Mouse (Mus musculus) neural tube, embryonic 14.5 days (tissue): ENCODE measurements around the gene D5Ertd579e. TPM values are rescaled to one million over a fixed set of nuclear protein-coding genes. Genes with fewer than 3 reads are reported as not detected.

Experiments used
- ATAC-seq: fragments of 200-750 bp; cut with Nextera tagmentation; 2 replicates; pipeline ENCODE4 v1.8.0; 2017; ENCODE audit warnings: low read depth, mild to moderate bottlenecking, moderate TSS enrichment, moderate library complexity
- H3K27ac ChIP-seq: fragments of 300-500 bp; sonication (generic); 2 replicates; pipeline ENCODE4 v1.5.1; 2014; ENCODE audit warnings: low read depth, mild to moderate bottlenecking, control low read depth, low read length, moderate library complexity, mixed read lengths
- H3K27me3 ChIP-seq: fragments of 300-500 bp; sonication (generic); 2 replicates; pipeline ENCODE4 v1.6.1; 2014; ENCODE audit warnings: low read length; ENCODE audit not compliant: control insufficient read depth, insufficient read depth
- H3K36me3 ChIP-seq: fragments of 300-500 bp; sonication (generic); 2 replicates; pipeline ENCODE4 v1.6.1; 2014; ENCODE audit warnings: low read length, mixed read lengths; ENCODE audit not compliant: control insufficient read depth, insufficient read depth
- H3K4me1 ChIP-seq: fragments of 300-500 bp; sonication (generic); 2 replicates; pipeline ENCODE4 v1.6.1; 2014; ENCODE audit warnings: low read length; ENCODE audit not compliant: control insufficient read depth, insufficient read depth
- H3K4me2 ChIP-seq: fragments of 300-500 bp; sonication (generic); 2 replicates; pipeline ENCODE4 v1.6.1; 2014; ENCODE audit warnings: mild to moderate bottlenecking, low read depth, low read length, control low read depth
- H3K4me3 ChIP-seq: fragments of 300-500 bp; sonication (generic); 2 replicates; pipeline ENCODE4 v1.5.1; 2014; ENCODE audit warnings: low read depth, low read length, control low read depth, mixed read lengths
- H3K9ac ChIP-seq: fragments of 300-500 bp; sonication (generic); replicated peaks from 2 replicates; pipeline ENCODE4 v1.6.1; 2014; ENCODE audit warnings: low read depth, mild to moderate bottlenecking, control low read depth, low read length, mixed read lengths
- H3K9me3 ChIP-seq: fragments of 300-500 bp; sonication (generic); 2 replicates; pipeline ENCODE4 v1.6.1; 2016; ENCODE audit warnings: low read length; ENCODE audit not compliant: control insufficient read depth
- whole genome bisulfite sequencing: fragments of 180-500 bp; shearing (Covaris S2); extraction: QIAGEN DNeasy Blood & Tissue Kit; methylation state at CpG from one replicate; pipeline ENCODE4 v1.1.7; 2014; 5-methylcytosine and 5-hydroxymethylcytosine counted together
- polyA plus RNA-seq: library from polyadenylated mRNA; unstranded; fragments of >200 nt; fragmentation: Nextera tagmentation; extraction: Ambion mirVana; gene quantifications from 2 replicates; pipeline ENCODE4 v1.2.1, GENCODE M21; 2014

Gene D5Ertd579e
- polyA plus RNA-seq, 1 experiment from 2014 or later = 46.8 TPM

- 75% methylated on average over 7 of the region's 7 CpGs for WGBS
- Histone ChIP-seq H3K4me1 (no peaks in the 10 kb centered on the region), H3K36me3 (no peaks in the 10 kb centered on the region), H3K9me3 (no peaks in the 10 kb centered on the region), H3K4me2 (no peak overlapping the region), H3K27me3 (no peaks in the 10 kb centered on the region), H3K27ac (no peak overlapping the region), H3K9ac (no peak overlapping the region), H3K4me3 (no peak overlapping the region)
- no peak for ATAC-seq
Observed at GRCm38 (mm10) chr5:36724274-36724673, 28.4 kb upstream of the D5Ertd579e start.

GRCm38 (mm10) chr5:36723356-36723755, 27.5 kb upstream of the D5Ertd579e start:
- H3K4me3 ChIP-seq = no peak overlapping the region
- no peak for ATAC-seq
- 70% methylated on average over 9 of the region's 9 CpGs for WGBS
- no peaks in the 10 kb centered on the region for H3K9me3 ChIP-seq
- H3K9ac ChIP-seq = no peak overlapping the region
- no peaks in the 10 kb centered on the region for H3K27me3 ChIP-seq
- no peak overlapping the region for H3K4me2 ChIP-seq
- H3K27ac ChIP-seq = no peak overlapping the region
- H3K36me3 ChIP-seq = no peaks in the 10 kb centered on the region
- H3K4me1 ChIP-seq = no peaks in the 10 kb centered on the region

GRCm38 (mm10) chr5:36722415-36722856, 26.6 kb upstream of the D5Ertd579e start:
- Histone ChIP-seq H3K9ac (no peak overlapping the region), H3K36me3 (no peaks in the 10 kb centered on the region), H3K27ac (no peak overlapping the region), H3K27me3 (no peaks in the 10 kb centered on the region), H3K4me3 (no peak overlapping the region), H3K4me2 (no peak overlapping the region), H3K9me3 (no peaks in the 10 kb centered on the region), H3K4me1 (no peaks in the 10 kb centered on the region)
- 85% methylated on average over 6 of the region's 6 CpGs for WGBS
- ATAC-seq = no peak

- ATAC-seq = no peak
- Histone ChIP-seq H3K9ac (no peak overlapping the region), H3K4me2 (no peak overlapping the region), H3K27me3 (no peaks in the 10 kb centered on the region), H3K4me3 (no peak overlapping the region), H3K9me3 (no peaks in the 10 kb centered on the region), H3K27ac (no peak overlapping the region), H3K4me1 (no peaks in the 10 kb centered on the region), H3K36me3 (no peaks in the 10 kb centered on the region)
- 74% methylated on average over 5 of the region's 5 CpGs for WGBS
Observed at GRCm38 (mm10) chr5:36720710-36721375, 25.0 kb upstream of the D5Ertd579e start.

- Histone ChIP-seq H3K9ac (no peak overlapping the region), H3K4me3 (no peak overlapping the region), H3K9me3 (no peaks in the 10 kb centered on the region), H3K4me2 (no peak overlapping the region), H3K36me3 (no peaks in the 10 kb centered on the region), H3K4me1 (no peaks in the 10 kb centered on the region), H3K27me3 (no peaks in the 10 kb centered on the region), H3K27ac (no peak overlapping the region)
- 89% methylated on average over 5 of the region's 5 CpGs for WGBS
- no peak for ATAC-seq
Observed at GRCm38 (mm10) chr5:36720219-36720618, 24.4 kb upstream of the D5Ertd579e start.

- Histone ChIP-seq H3K4me3 (no peak overlapping the region), H3K4me2 (no peak overlapping the region), H3K27ac (no peak overlapping the region), H3K4me1 (no peaks in the 10 kb centered on the region), H3K36me3 (no peaks in the 10 kb centered on the region), H3K9me3 (no peaks in the 10 kb centered on the region), H3K9ac (no peak overlapping the region), H3K27me3 (no peaks in the 10 kb centered on the region)
- 87% methylated on average over 3 of the region's 3 CpGs for WGBS
- ATAC-seq = no peak
Observed at GRCm38 (mm10) chr5:36719601-36720000, 23.8 kb upstream of the D5Ertd579e start.

GRCm38 (mm10) chr5:36719135-36719534, 23.3 kb upstream of the D5Ertd579e start:
- Histone ChIP-seq H3K9me3 (no peaks in the 10 kb centered on the region), H3K27ac (no peak overlapping the region), H3K27me3 (no peaks in the 10 kb centered on the region), H3K4me1 (no peaks in the 10 kb centered on the region), H3K9ac (no peak overlapping the region), H3K4me2 (no peak overlapping the region), H3K4me3 (no peak overlapping the region), H3K36me3 (no peaks in the 10 kb centered on the region)
- ATAC-seq = no peak
- WGBS = 80% methylated on average over 5 of the region's 5 CpGs

GRCm38 (mm10) chr5:36717889-36718288, 22.1 kb upstream of the D5Ertd579e start:
- WGBS = 79% methylated on average over 3 of the region's 3 CpGs

GRCm38 (mm10) chr5:36716816-36717215, 21.0 kb upstream of the D5Ertd579e start:
- no peaks in the 10 kb centered on the region for H3K9me3 ChIP-seq
- no peaks in the 10 kb centered on the region for H3K36me3 ChIP-seq
- no peak overlapping the region for H3K27ac ChIP-seq

More at GRCm38 (mm10) chr5:36717889-36718288, 22.1 kb upstream of the D5Ertd579e start:
- Histone ChIP-seq H3K27me3 (no peaks in the 10 kb centered on the region), H3K27ac (no peak overlapping the region), H3K4me2 (no peak overlapping the region), H3K36me3 (no peaks in the 10 kb centered on the region), H3K9me3 (no peaks in the 10 kb centered on the region), H3K4me1 (peaks cover 3% of the 10 kb centered on the region; the same call in 1 of the 2 replicates), H3K4me3 (no peak overlapping the region), H3K9ac (no peak overlapping the region)
- no peak for ATAC-seq

More at GRCm38 (mm10) chr5:36716816-36717215, 21.0 kb upstream of the D5Ertd579e start:
- ATAC-seq = no peak
- WGBS = 67% methylated on average over 2 of the region's 2 CpGs
- no peak overlapping the region for H3K4me3 ChIP-seq
- no peak overlapping the region for H3K4me2 ChIP-seq
- no peaks in the 10 kb centered on the region for H3K27me3 ChIP-seq
- peaks cover 10% of the 10 kb centered on the region; the same call in 1 of the 2 replicates for H3K4me1 ChIP-seq
- no peak overlapping the region for H3K9ac ChIP-seq
